In genomic region chr5:125354885-125355492, GRCm38 (mm10) we compare ENCODE assay signal across 1 mouse cellular context.
A peak's percentile ranks its signal among the peaks of the same experiment; 100 is the strongest.
TF ChIP-seq lines count a peak whose summit lies in the region.

No protein-coding gene starts in this region.

TF ChIP-seq in myocyte, 11 proteins besides CTCF, POLR2A, EP300 and RAD21:
- TF ChIP-seq TCF12 (IDR thresholded peaks at IDR 0.05; ENCODE audit: insufficient read depth, poor library complexity, severe bottlenecking) (no peak), E2F4 (IDR thresholded peaks at IDR 0.05; ENCODE audit: insufficient read depth) (no peak), USF1 (IDR thresholded peaks at IDR 0.05; ENCODE audit: low read depth) (peak; percentile 17), MYOD1 (IDR thresholded peaks at IDR 0.05; ENCODE audit: control insufficient read depth in 1 of 3, insufficient read length in 2 of 3, low read depth in 2 of 3) (peak in 1 of 3 experiments; percentile 28), POLR2AphosphoS2 (IDR thresholded peaks at IDR 0.05; ENCODE audit: insufficient read length, low read depth) (no peak), REST (IDR thresholded peaks at IDR 0.05; ENCODE audit: insufficient read depth, insufficient read length) (no peak), CEBPB (IDR thresholded peaks at IDR 0.05; ENCODE audit: insufficient read depth, poor library complexity, severe bottlenecking) (no peak)
